Mouse (Mus musculus): ENCODE results near the gene C87436. TPM values are rescaled to one million over a fixed set of nuclear protein-coding genes. Genes with fewer than 3 reads are reported as not detected.

Gene C87436
- polyA plus RNA-seq (2017; shearing (Covaris generic)): 38.4 TPM

DNA sequence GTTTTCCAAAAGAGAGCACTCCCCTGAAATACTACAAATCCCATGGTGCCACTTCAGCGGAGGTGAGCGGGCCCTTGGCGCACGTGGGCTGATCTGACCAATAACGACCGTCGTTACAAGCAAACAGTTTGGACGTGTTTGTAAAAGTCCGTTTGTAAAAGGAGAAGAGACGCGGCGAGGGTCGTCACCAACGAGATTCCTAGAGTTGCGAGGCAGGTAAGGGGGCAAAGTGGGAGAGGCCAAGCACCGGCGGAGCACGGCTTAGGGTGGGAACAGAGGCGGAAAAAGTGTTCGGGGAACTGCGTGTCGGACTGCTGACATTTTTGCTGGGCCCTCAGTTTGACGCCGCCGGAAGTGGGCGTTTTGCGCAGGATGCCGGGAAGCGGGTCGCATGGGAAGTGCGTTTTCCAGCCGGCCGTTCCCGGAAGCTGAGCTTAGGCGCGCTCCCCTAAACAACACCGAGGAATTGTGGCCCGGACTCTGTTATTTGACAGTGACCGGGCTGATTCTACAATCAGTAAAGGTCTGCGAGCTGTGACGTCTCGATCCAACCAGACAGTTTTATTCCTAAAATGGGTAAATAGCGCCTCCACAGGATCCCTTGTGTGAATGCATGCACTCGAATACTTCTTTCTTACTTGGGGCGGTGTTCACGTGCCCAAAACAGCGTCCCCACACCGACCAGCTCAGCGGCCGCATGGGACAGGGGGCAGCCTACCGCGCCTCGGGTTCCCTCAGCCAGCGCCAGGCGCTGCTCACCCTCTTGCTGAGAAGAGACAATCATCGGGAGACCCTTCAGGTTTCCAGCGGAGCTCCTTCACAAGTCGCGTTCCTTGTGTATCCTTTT, at the start of gene C87436:
Gene C87436, plus strand, starts transcription at position 103 of the 847 bp plus-strand sequence.

DNA sequence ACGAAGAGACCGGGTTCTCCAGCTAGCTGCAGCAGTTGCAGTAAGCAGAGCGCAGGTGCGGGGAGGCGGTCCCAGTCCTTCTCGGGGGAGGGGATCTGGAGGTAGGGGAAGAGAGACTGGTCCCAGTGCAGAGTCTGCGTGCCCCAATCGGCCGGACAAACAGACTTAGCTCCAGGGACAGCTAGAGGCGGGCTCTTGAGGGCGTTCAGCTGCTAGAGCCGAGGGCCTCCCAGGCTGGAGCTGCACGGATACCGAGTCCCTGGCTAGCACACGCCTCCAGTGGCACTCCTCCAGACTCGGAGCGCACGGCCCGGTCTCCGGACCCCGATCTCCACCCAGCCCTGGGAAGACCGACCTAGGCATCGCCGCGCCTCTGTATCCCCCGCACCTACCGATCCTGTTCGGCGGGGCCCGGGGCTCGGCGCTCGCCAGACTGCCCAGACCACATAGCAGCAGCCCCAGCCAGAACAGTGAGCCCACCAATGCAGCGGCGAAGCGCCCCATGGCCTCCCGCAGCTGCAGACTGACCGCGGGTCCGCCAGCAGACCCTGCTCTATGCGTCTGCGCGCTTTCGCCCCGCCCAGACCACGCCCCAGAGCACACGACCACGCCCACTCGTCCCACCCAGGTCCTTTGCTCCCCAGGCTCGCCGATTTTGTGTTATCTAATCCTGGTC, 41.5 kb upstream of the C87436 start, which contains the start of gene Pcyox1:
Gene Pcyox1, minus strand, starts transcription at position 574 of the 676 bp plus-strand sequence.

DNA sequence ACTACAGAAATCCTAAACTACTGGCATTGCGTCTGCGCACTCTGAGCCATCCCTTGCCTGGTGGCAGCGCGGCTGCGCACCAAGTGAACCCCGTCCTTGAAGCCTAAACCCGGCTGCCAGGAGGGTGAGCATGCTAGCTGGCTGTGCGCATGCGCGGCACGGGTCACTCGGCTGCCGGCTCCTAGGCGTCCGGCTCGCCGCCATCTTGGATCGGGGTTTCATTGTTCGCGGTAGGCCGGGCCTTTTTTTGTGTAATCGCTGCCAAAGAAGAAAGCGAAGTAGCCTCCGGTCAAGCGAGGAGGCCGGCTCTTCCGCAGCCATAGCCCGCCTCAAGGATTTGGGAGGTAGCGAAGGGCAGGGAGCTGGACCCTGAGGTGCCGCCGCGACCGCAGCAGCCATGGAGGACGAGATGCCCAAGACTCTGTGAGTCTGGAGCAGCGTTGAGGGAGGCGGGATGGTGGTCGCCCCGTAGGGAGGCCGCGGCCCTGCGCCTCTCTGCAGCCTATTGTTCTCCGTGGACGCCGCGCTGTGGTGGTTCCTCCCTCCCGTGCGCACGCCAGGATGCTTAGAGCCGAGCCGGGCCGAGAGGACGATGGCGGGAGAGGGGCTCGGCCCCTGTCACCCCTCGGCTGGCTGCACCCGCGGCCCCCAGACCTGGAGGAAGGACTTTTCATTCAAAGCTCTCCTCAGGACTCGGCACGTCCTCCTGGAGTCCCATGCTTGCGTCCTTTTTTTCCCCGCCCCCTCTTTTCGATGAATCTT, 33.9 kb upstream of the C87436 start, which contains the start of gene Tia1:
Gene Tia1, plus strand, starts transcription at position 120 of the 762 bp plus-strand sequence.

DNA sequence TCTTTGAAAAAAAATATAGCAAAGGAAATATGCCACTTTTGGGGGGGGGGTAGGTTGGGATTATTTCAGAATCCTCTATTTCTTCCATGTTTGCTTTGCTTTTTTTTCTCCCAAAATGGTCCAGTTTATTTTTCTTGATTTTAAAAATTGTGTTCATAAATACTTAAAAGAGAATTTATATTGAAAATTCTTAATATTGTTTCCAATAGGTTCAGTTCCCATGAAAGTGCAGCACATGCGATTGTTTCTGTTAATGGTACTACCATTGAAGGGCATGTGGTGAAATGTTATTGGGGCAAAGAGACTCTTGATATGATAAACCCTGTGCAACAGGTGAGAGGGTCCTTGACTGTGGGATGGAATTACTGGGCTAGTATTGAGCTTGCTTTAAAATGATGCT, 11.8 kb upstream of the C87436 start, which contains the start of gene Gm44790:
Gene Gm44790, plus strand, starts transcription at position 301 of the 400 bp plus-strand sequence.

Other genes with a start within 250 kb of the C87436 start
- gene Tgfa, start 243.2 kb upstream of the C87436 start, polyA plus RNA-seq (2017; shearing (Covaris generic)): 0.40 TPM
- gene Fam136a, start 72.7 kb upstream of the C87436 start, polyA plus RNA-seq (2017; shearing (Covaris generic)): 27.1 TPM
- 390 TPM for gene Snrpg, start 67.1 kb upstream of the C87436 start, polyA plus RNA-seq (2017; shearing (Covaris generic))
- 4.9 TPM for gene Pcyox1, start 41.2 kb upstream of the C87436 start, polyA plus RNA-seq (2017; shearing (Covaris generic))
- 69.5 TPM for gene Tia1, start 34.2 kb upstream of the C87436 start, polyA plus RNA-seq (2017; shearing (Covaris generic))
- gene Gm44790, start 11.7 kb upstream of the C87436 start, polyA plus RNA-seq (2017; shearing (Covaris generic)): not detected
- 303 TPM for gene Pcbp1, start 87.9 kb downstream of the C87436 start, polyA plus RNA-seq (2017; shearing (Covaris generic))
- gene Asprv1, start 189.8 kb downstream of the C87436 start, polyA plus RNA-seq (2017; shearing (Covaris generic)): not detected
- 357 TPM for gene Mxd1, start 230.8 kb downstream of the C87436 start, polyA plus RNA-seq (2017; shearing (Covaris generic))
- 58.8 TPM for gene Snrnp27, start 246.1 kb downstream of the C87436 start, polyA plus RNA-seq (2017; shearing (Covaris generic))

Measured in effector memory CD4-positive, alpha-beta T cell, adult 7 months (primary cell).